Comparison of ENCODE assay signal across 30 mouse cellular contexts in genomic region chr3:98888206-98888605, GRCm38 (mm10). TPM values are rescaled to one million over a fixed set of nuclear protein-coding genes. Genes with fewer than 3 reads are reported as not detected.
"Had no signal": no experiment of that assay in that cellular context is flagged by ENCODE, and none has a peak within 500 bp of the region (broad histone marks: within the 10 kb centered on the region; RNA-seq: fewer than 3 reads in every experiment).

No protein-coding gene starts in this region.

- DNase-seq: kidney, adult 18-20 months; kidney, adult 9 months; kidney, postnatal 14 days; kidney, postnatal 4 days; left cerebral cortex, postnatal 4 days; lung, adult 2 months; lung, postnatal 14 days; lung, postnatal 4 days; midbrain, embryonic 14.5 days; right cerebral cortex, adult 18-20 months; right cerebral cortex, postnatal 14 days; right cerebral cortex, postnatal 4 days; thymus, adult 18-20 months; thymus, postnatal 36 days had no signal

- ATAC-seq: liver, embryonic 12.5 days had no signal

RNA-seq across cellular contexts. Expression of gene Hao2, which starts 4.8 kb away (rescaled TPM):
- total RNA-seq: layer of hippocampus, adult 18-20 months; layer of hippocampus, postnatal 14 days; left cerebral cortex, adult 8-10 months; left cerebral cortex, postnatal 14 days; left cerebral cortex, postnatal 4 days; megakaryocyte progenitor cell, adult 5-6 weeks; megakaryocyte-erythroid progenitor cell, adult 5-6 weeks; midbrain, postnatal 0 days had no signal
- polyA plus RNA-seq: limb, embryonic 12.5 days; limb, embryonic 15.5 days; lung, adult 2 months; midbrain, embryonic 11.5 days; midbrain, embryonic 14.5 days; midbrain, postnatal 0 days; neural tube, embryonic 11.5 days; neural tube, embryonic 14.5 days; stomach, embryonic 14.5 days; stomach, postnatal 0 days had no signal

RNA-seq across cellular contexts. Expression of gene Hsd3b1, which starts 28.6 kb away (rescaled TPM):
- total RNA-seq: layer of hippocampus, adult 18-20 months; layer of hippocampus, postnatal 14 days; left cerebral cortex, postnatal 14 days; left cerebral cortex, postnatal 4 days; megakaryocyte progenitor cell, adult 5-6 weeks; megakaryocyte-erythroid progenitor cell, adult 5-6 weeks; midbrain, postnatal 0 days had no signal
- polyA plus RNA-seq: limb, embryonic 15.5 days; lung, adult 2 months; lung, embryonic 16.5 days; neural tube, embryonic 14.5 days; stomach, embryonic 14.5 days had no signal
